Mouse (Mus musculus) midbrain, embryonic 15.5 days (tissue): ENCODE measurements around the gene Dnal4. TPM values are rescaled to one million over a fixed set of nuclear protein-coding genes. Genes with fewer than 3 reads are reported as not detected.

Experiments
- ATAC-seq: fragments of 200-750 bp; cut with Nextera tagmentation; replicated peaks from 2 replicates; pipeline ENCODE4 v1.8.0; 2017; ENCODE audit warnings: moderate TSS enrichment
- H3K27ac ChIP-seq: fragments of 300-500 bp; sonication (generic); 2 replicates; pipeline ENCODE4 v1.5.1; 2015; ENCODE audit warnings: mild to moderate bottlenecking, inconsistent platforms
- H3K27me3 ChIP-seq: fragments of 300-500 bp; sonication (generic); replicated peaks from 2 replicates; pipeline ENCODE4 v1.6.1; 2015; ENCODE audit warnings: inconsistent platforms
- H3K36me3 ChIP-seq: fragments of 300-500 bp; sonication (generic); replicated peaks from 2 replicates; pipeline ENCODE4 v1.6.1; 2015; ENCODE audit warnings: inconsistent platforms
- H3K4me1 ChIP-seq: fragments of 300-500 bp; sonication (generic); 2 replicates; pipeline ENCODE4 v1.6.1; 2015; ENCODE audit warnings: inconsistent platforms
- H3K4me2 ChIP-seq: fragments of 300-500 bp; sonication (generic); 2 replicates; pipeline ENCODE4 v1.6.1; 2015; ENCODE audit warnings: inconsistent platforms, mild to moderate bottlenecking, moderate library complexity
- H3K4me3 ChIP-seq: fragments of 300-500 bp; sonication (generic); 2 replicates; pipeline ENCODE4 v1.5.1; 2015; ENCODE audit warnings: mild to moderate bottlenecking, inconsistent platforms
- H3K9ac ChIP-seq: fragments of 300-500 bp; sonication (generic); 2 replicates; pipeline ENCODE4 v1.6.1; 2015; ENCODE audit warnings: mild to moderate bottlenecking, inconsistent platforms
- H3K9me3 ChIP-seq: fragments of 300-500 bp; sonication (generic); 2 replicates; pipeline ENCODE4 v1.6.1; 2016; ENCODE audit warnings: inconsistent platforms
- WGBS: fragments of 180-500 bp; shearing (Covaris S2); methylation state at CpG from one replicate; pipeline ENCODE4 v1.1.7; 2015; ENCODE audit warnings: mixed read lengths; 5-methylcytosine and 5-hydroxymethylcytosine counted together
- polyA plus RNA-seq: library from polyadenylated mRNA; unstranded; fragments of >200 nt; fragmentation: Nextera tagmentation; extraction: Ambion mirVana; gene quantifications from 2 replicates; pipeline ENCODE4 v1.2.1, GENCODE M21; 2015

Gene Dnal4
- polyA plus RNA-seq, 1 experiment from 2014 or later: 80.6 TPM

DNA sequence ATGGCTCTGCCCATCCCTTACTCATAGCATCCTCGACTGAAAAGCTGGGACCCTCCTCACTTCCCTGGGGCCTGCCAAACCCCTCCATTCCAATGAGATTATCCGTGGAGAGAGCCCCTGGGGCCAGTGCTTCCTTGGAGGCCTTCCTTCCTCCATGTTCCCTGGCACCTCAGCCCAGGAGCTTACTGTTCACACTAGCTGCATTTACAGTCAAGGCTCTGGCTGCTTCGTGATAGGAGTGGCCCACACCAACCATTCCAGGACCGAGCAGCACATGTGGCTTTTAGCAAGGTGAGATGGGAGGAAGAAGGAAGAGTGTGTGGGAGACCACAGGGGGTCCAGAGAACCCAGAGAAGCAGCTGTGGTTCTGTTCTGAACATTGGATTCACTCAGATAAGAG, 23.8 kb downstream of the Dnal4 start:
- no peak for ATAC-seq
- no peaks in the 10 kb centered on the region for H3K9me3 ChIP-seq
- H3K9ac ChIP-seq: no peak overlapping the region; the same call in 1 of the 2 replicates
- H3K4me1 ChIP-seq: peaks cover 3% of the 10 kb centered on the region; the same call in 1 of the 2 replicates
- H3K27me3 ChIP-seq: no peaks in the 10 kb centered on the region
- no peaks in the 10 kb centered on the region for H3K36me3 ChIP-seq
- H3K4me2 ChIP-seq: no peak overlapping the region
- no peak overlapping the region for H3K4me3 ChIP-seq
- 49% methylated on average over 4 of the region's 4 CpGs for WGBS
- no peak overlapping the region for H3K27ac ChIP-seq

DNA sequence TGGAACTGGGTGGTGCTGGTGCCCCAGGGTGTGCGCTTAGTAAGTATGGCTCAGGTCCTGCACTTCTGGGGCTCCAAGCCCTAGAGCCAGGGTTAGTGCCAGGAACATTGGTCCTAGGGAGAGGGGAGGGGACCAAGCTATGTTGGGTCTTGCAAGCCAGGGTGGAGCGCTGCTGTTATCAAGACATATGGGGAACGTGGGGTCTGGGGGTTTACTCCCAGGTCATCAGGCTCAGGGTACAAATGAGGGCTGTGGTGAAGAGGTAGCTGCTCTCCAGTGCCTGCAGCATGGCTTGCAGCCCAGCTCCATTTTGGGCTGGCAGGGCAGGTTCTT, 24.3 kb downstream of the Dnal4 start:
- peaks cover 3% of the 10 kb centered on the region; the same call in 1 of the 2 replicates for H3K4me1 ChIP-seq
- H3K27ac ChIP-seq: no peak overlapping the region
- H3K4me3 ChIP-seq: no peak overlapping the region
- H3K27me3 ChIP-seq: no peaks in the 10 kb centered on the region
- H3K4me2 ChIP-seq: no peak overlapping the region
- H3K9ac ChIP-seq: no peak overlapping the region
- 91% methylated on average over 3 of the region's 3 CpGs for WGBS
- ATAC-seq: peak; percentile 31; the same call in 1 of the 2 replicates
- no peaks in the 10 kb centered on the region for H3K9me3 ChIP-seq
- no peaks in the 10 kb centered on the region for H3K36me3 ChIP-seq

DNA sequence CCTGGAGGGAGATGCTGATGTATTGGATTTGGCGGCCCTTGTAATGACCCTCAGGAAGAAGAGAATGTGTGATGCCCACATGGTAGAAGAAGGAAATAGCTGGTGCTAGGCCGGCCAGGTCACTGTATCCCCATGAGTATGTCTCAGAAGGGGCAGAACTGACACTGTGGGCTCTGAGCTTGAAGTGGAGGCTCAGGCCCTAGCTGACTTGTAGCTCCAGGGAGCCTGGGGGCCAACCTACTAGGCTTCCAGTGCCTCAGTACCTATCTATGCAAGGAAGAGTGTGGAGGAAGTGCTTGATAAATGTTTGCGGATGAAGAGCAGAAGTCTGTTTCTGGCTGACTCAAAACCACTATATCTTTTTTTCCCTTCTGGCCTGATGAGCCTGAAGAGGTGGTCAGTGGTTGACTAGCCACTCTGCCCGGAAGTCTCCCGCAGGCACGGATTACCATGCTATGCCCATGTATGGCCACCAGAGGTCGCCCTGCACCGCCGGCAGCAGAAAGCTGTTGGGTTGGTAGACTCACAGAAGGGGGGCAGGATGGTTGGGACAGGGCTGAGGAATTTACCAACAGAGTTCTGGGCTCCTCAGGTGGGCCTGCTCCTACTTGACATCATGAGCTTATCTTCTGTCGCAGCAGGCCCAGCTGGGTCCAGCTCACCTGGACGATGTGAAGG, 24.8 kb downstream of the Dnal4 start:
- ATAC-seq: peak; percentile 57
- H3K4me1 ChIP-seq: peaks cover 3% of the 10 kb centered on the region; the same call in 1 of the 2 replicates
- H3K27me3 ChIP-seq: no peaks in the 10 kb centered on the region
- no peak overlapping the region for H3K4me2 ChIP-seq
- H3K9me3 ChIP-seq: no peaks in the 10 kb centered on the region
- H3K4me3 ChIP-seq: no peak overlapping the region
- H3K27ac ChIP-seq: no peak overlapping the region
- WGBS: 26% methylated on average over 11 of the region's 11 CpGs
- H3K9ac ChIP-seq: no peak overlapping the region
- H3K36me3 ChIP-seq: no peaks in the 10 kb centered on the region

DNA sequence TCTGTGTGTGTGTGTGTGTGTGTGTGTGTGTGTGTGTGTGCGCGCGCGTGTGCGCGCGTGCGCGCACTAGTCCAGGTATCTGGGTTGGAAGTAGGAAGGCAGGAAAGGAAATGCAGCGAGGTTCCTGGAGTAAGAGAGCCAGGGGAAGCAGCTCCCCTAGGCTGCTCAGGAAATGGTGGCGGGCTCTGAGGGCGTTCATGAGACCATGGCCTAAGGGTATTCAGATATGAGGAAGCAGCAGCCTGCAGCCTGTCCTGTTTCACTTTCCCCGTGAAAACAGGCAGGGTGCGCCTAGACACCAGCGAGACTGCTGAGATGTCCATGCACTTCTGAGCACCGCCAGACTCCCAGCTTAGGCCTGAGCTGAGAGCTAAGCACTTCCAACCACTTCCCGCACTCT, 25.9 kb downstream of the Dnal4 start:
- H3K9me3 ChIP-seq: no peaks in the 10 kb centered on the region
- no peaks in the 10 kb centered on the region for H3K27me3 ChIP-seq
- H3K27ac ChIP-seq: no peak overlapping the region
- H3K36me3 ChIP-seq: no peaks in the 10 kb centered on the region
- no peak overlapping the region for H3K4me3 ChIP-seq
- H3K4me2 ChIP-seq: no peak overlapping the region
- 84% methylated on average over 17 of the region's 17 CpGs for WGBS
- no peak overlapping the region for H3K9ac ChIP-seq
- ATAC-seq: no peak
- H3K4me1 ChIP-seq: peaks cover 3% of the 10 kb centered on the region; the same call in 1 of the 2 replicates

DNA sequence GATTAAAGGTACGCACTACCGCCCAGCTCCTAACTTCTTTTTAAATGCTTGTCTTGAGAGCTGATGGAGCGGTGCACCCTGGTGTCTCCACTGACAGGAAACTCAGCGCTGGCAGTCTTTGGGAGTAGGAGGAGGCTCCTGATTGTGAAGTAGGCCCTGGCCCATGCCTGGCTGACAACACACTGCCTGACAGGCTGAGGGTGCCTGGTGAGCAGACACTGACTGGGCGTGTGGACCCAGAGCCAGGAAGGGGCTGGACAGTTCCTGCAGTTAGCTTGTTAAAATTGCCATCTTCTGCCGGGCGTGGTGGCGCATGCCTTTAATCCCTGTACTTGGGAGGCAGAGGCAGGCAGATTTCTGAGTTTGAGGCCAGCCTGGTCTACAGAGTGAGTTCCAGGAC, 27.4 kb downstream of the Dnal4 start:
- ATAC-seq: no peak
- Histone ChIP-seq H3K9me3 (no peaks in the 10 kb centered on the region), H3K4me2 (no peak overlapping the region), H3K36me3 (no peaks in the 10 kb centered on the region), H3K4me3 (no peak overlapping the region), H3K27ac (no peak overlapping the region), H3K27me3 (no peaks in the 10 kb centered on the region), H3K9ac (no peak overlapping the region), H3K4me1 (no peaks in the 10 kb centered on the region)
- 89% methylated on average over 8 of the region's 8 CpGs for WGBS

DNA sequence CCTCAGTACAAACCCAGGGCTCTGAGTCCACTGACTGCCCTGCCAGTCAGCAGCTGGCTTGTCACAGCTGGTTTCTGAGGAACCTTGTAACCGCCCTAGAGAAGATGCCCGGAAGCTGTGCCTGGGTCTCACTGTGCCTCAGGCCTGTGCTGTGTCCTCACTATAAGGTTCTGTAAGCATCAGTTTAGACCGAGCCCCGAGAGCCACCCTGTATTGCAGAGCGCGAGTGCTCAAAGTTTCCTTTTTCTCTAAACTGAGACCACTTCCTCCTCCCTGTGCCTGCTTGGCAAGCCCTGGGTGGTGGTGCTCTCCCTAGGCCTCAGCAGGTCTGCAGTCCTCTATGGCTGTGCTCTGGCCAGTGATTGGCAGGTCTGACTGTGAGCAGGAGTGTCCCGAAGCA, 28.5 kb downstream of the Dnal4 start:
- H3K9ac ChIP-seq: no peak overlapping the region
- no peak overlapping the region for H3K4me3 ChIP-seq
- WGBS: 96% methylated on average over 7 of the region's 7 CpGs
- no peaks in the 10 kb centered on the region for H3K9me3 ChIP-seq
- no peaks in the 10 kb centered on the region for H3K27me3 ChIP-seq
- no peaks in the 10 kb centered on the region for H3K36me3 ChIP-seq
- no peaks in the 10 kb centered on the region for H3K4me1 ChIP-seq
- H3K27ac ChIP-seq: no peak overlapping the region
- ATAC-seq: no peak
- no peak overlapping the region for H3K4me2 ChIP-seq

DNA sequence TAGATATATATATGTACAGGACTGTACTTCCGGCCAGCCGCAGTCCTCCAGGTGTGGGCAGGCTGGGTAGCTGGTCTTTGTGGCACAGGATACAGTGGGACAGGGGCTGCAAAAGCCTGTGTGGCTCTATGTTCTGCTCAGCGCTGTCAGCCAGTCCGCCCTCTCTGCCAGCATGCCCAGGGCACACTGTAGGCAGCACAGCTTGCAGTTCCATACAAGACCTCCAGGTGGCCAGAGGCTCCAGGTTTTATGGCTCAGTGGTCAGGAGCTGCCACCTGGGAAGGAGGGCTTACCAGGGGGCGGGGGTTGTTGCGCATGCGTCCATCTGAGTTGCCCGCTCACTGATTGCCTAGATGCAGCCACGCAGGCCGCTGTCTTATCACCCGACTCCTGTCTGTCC, 29.7 kb downstream of the Dnal4 start:
- no peak overlapping the region for H3K27ac ChIP-seq
- no peak for ATAC-seq
- no peaks in the 10 kb centered on the region for H3K9me3 ChIP-seq
- no peaks in the 10 kb centered on the region for H3K36me3 ChIP-seq
- WGBS: 58% methylated on average over 11 of the region's 11 CpGs
- H3K4me2 ChIP-seq: no peak overlapping the region
- H3K4me1 ChIP-seq: 0 out of 2 replicates have a peak, but pooled peaks cover 4% of the 10 kb centered on the region
- no peak overlapping the region for H3K9ac ChIP-seq
- no peaks in the 10 kb centered on the region for H3K27me3 ChIP-seq
- H3K4me3 ChIP-seq: no peak overlapping the region

DNA sequence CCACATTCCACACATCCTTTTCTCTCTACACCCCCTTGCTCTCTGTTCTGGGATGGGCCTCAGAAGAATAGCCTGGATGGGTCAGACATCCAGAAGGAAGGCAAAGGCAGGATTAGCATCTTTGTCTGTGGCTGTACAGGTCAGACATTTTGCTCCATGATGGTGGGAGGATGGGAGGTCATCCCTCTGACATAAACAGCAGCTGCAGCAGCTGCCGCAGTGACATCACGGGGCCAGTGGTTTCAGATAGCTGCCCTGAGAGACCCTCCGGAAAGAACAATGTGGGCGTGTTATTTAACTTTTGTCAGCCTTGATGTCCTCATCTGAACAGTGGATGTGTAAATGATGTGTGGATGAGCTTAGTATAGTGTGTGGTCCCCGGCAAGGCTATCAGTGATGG, 31.8 kb downstream of the Dnal4 start:
- Histone ChIP-seq H3K4me1 (peaks cover 14% of the 10 kb centered on the region), H3K27ac (no peak overlapping the region), H3K9me3 (no peaks in the 10 kb centered on the region), H3K27me3 (no peaks in the 10 kb centered on the region), H3K36me3 (no peaks in the 10 kb centered on the region), H3K4me2 (no peak overlapping the region), H3K4me3 (no peak overlapping the region), H3K9ac (no peak overlapping the region)
- ATAC-seq: no peak
- WGBS: 86% methylated on average over 5 of the region's 5 CpGs

DNA sequence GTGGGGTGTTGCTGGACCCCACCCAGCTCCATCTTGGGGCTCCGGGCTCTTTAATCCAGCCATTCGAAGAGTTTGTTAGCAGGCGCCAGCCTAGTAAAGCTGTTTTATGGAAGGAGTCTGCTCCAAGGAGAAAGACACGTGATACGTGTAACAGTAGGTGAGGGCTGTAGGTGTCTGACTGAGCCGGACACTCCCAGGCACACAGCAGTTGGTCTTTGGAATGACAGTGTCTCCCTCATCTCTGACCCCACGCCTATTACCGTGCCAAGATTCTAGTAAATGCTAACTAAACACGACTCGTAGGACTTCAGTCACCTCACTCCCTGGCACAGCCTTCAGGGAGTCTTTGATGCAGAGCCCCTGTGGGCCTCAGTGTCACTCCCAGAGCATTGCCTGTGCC, 32.3 kb downstream of the Dnal4 start:
- 87% methylated on average over 10 of the region's 10 CpGs for WGBS

DNA sequence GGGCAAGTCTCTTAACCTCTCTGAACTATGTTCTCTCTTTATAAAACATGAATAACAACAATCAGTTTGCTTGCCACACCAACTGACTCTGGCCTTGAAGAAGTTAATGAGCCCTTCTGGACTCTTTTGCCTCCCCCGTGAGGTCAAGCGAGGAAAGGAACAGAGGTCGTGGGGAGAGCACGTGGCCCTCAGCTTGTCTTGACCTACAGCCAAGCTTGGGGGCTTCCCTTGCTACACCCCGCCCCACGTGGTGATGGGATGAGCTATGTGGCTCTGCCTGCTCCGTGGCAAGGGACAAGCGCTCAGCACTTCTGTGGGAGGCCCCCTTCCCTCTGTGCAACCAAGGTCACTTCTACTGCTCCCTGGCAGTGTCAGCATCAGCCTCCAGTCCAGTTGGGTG, 32.9 kb downstream of the Dnal4 start:
- Histone ChIP-seq H3K27ac (no peak overlapping the region), H3K4me2 (no peak overlapping the region), H3K9me3 (no peaks in the 10 kb centered on the region), H3K9ac (no peak overlapping the region), H3K4me3 (no peak overlapping the region), H3K4me1 (peaks cover 25% of the 10 kb centered on the region), H3K36me3 (no peaks in the 10 kb centered on the region), H3K27me3 (no peaks in the 10 kb centered on the region)
- ATAC-seq: no peak
- WGBS: 82% methylated on average over 8 of the region's 8 CpGs

More for the DNA sequence above, 32.3 kb downstream of the Dnal4 start:
- no peak overlapping the region for H3K9ac ChIP-seq
- H3K27me3 ChIP-seq: no peaks in the 10 kb centered on the region
- H3K4me1 ChIP-seq: peaks cover 20% of the 10 kb centered on the region
- no peak overlapping the region for H3K4me2 ChIP-seq
- H3K27ac ChIP-seq: no peak overlapping the region
- H3K9me3 ChIP-seq: no peaks in the 10 kb centered on the region
- H3K4me3 ChIP-seq: no peak overlapping the region
- H3K36me3 ChIP-seq: no peaks in the 10 kb centered on the region
- ATAC-seq: no peak

DNA sequence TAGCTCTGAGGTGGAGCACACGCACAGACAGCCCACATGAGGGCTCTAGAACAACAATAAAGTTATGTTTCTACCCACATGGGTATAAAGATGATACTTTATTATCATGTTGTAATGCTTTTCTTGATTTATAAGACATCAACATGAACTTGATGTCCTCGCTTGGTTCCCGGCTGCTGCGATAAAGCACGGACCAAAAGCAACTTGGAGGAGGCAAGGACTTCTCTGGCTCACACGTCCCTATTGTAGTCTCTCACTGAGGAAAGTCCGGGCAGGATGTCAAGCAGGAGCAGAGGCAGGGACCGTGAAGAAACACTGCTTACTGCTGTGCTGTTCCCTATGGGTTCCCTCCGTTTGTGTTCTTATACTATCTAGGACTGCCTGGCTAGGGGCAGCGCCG, 33.6 kb downstream of the Dnal4 start:
- Histone ChIP-seq H3K36me3 (no peaks in the 10 kb centered on the region), H3K4me2 (no peak overlapping the region), H3K27ac (no peak overlapping the region), H3K4me3 (no peak overlapping the region), H3K9ac (no peak overlapping the region), H3K9me3 (no peaks in the 10 kb centered on the region), H3K27me3 (no peaks in the 10 kb centered on the region), H3K4me1 (peaks cover 25% of the 10 kb centered on the region)
- no peak for ATAC-seq
- 95% methylated on average over 11 of the region's 11 CpGs for WGBS

DNA sequence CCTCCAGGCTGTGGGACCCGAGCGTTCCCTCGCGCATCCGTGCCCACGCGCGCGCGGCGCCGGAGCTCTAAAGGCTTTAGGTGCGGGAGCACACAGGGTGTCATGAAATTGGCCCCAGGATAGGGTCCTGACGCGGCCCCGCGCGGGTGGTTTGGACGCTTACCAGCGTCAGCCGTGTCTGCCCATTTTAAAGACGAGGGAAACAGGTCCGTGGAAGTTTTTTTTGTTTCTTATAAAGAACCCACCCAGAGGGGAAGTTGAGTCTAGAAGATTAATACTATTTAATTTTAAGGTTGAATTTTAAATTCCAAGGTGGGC, 35.0 kb downstream of the Dnal4 start:
- H3K9me3 ChIP-seq: no peaks in the 10 kb centered on the region
- H3K9ac ChIP-seq: peak overlapping the region; percentile 96
- H3K36me3 ChIP-seq: peaks cover 9% of the 10 kb centered on the region; the same call in 1 of the 2 replicates
- peak overlapping the region; percentile 74 for H3K27ac ChIP-seq
- H3K4me2 ChIP-seq: peak overlapping the region; percentile 78
- peak overlapping the region; percentile 97 for H3K4me3 ChIP-seq
- peaks cover 32% of the 10 kb centered on the region for H3K4me1 ChIP-seq
- H3K27me3 ChIP-seq: no peaks in the 10 kb centered on the region
- under 1% methylated on average over 23 of the region's 23 CpGs for WGBS
- no peak for ATAC-seq

DNA sequence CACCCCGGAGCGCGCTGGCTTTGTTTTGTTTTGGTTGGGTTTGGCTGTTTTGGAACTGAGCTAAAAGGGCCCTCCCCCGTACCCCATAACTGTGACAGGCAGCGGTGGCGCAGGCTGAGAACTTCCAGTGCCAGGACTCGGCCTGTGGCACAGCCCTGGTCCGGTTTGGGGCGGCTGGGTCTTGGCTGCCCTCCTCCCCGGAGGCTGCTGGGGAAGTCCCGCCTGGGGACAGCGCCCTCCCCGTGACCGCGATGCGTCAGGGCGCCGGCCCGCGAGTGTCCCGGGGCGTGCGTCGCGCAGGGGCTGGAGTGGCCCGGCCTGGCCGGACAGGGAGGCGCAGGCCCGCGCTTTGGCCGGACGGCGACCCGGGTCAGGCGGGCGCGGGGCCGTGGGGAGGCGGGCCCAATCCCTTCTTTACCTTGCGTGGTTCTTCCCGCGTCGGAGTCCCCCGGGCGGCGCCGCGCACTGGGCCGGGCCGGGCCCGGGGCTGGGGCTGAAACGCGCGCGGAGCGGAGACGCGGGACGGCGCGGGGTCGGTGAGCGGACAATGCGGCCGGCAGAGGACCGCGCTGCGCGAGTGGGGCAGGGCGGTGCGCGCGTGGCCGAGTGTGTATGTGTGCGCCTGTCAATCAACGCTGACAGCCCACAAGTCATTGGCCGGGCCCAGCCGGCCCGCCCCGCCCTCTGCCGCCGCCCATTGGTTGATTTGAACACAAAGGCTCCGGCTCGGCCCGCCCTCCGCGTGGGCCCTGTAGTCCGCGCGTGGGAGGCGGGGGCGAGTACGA, 35.5 kb downstream of the Dnal4 start, which contains the start of gene Sun2:
Sun2 (minus strand) TSS at position 616 of the 785 bp plus-strand sequence.
- Histone ChIP-seq H3K9me3 (no peaks in the 10 kb centered on the region), H3K36me3 (peaks cover 14% of the 10 kb centered on the region; the same call in 1 of the 2 replicates), H3K4me2 (peak within 1 kb of the TSS; percentile 78), H3K27ac (peak within 1 kb of the TSS; percentile 74), H3K9ac (peak within 1 kb of the TSS; percentile 96), H3K4me3 (peak within 1 kb of the TSS; percentile 97), H3K4me1 (peaks cover 32% of the 10 kb centered on the region), H3K27me3 (no peaks in the 10 kb centered on the region)
- peak; percentile 96 for ATAC-seq
- under 1% methylated on average over 70 of the region's 93 CpGs for WGBS
